Mouse (Mus musculus) heart, adult 11 months (tissue): Measurements from ENCODE around the gene Erich6.
A peak's percentile ranks its signal among the peaks of the same experiment; 100 is the strongest.
"Not testable (repeated sequence)": the region's sequence is repeated elsewhere in the genome, so short reads cannot be mapped to it uniquely, and the experiment has no call there.

Source experiments
- DNase-seq: peaks from one replicate; pipeline ENCODE4 v3.0.0; 2022

Erich6 gene

DNA sequence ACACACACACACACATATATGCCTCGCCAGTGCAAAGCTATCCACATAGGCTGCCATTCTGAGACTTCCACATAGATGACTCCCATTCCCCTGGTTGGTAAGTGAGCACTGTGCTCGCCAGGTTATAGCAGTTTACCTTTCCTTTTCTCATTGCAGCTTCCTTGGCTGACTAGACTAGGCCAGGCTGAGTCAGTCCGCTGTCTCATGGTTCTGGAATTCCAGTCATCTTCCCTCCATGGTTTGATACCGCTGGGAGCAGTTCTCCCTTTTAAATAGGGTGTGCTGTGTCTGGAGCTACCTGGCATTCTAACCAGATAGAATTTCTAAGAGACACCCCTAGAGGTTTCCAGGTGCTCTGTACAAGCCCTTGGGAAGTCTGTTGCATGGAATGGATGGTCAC, 9.2 kb upstream of the Erich6 start:
- no peak for DNase-seq

- DNase-seq, result no peak
Observed at GRCm38 (mm10) chr3:58631693-58632092, 5.3 kb downstream of the Erich6 start.

DNA sequence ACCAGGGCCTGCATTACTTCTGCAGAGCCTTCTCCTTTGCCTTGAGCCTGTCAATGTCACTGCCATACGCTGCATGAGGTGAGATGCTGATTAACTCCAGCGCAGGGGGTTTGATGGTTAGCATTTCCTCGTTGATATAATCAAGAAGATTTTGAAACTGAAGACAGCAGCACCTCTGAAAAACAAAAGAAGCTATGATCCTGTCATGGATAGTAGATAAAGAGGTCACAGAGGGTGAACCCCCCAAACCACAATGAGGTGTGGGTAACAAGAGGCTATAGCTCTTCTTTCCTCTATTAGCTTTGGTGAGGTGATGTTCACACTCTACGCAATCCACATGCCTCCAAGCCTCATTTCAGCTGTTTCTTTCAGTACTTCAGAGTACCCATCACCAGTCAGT, 12.0 kb downstream of the Erich6 start:
- DNase-seq, result no peak

DNA sequence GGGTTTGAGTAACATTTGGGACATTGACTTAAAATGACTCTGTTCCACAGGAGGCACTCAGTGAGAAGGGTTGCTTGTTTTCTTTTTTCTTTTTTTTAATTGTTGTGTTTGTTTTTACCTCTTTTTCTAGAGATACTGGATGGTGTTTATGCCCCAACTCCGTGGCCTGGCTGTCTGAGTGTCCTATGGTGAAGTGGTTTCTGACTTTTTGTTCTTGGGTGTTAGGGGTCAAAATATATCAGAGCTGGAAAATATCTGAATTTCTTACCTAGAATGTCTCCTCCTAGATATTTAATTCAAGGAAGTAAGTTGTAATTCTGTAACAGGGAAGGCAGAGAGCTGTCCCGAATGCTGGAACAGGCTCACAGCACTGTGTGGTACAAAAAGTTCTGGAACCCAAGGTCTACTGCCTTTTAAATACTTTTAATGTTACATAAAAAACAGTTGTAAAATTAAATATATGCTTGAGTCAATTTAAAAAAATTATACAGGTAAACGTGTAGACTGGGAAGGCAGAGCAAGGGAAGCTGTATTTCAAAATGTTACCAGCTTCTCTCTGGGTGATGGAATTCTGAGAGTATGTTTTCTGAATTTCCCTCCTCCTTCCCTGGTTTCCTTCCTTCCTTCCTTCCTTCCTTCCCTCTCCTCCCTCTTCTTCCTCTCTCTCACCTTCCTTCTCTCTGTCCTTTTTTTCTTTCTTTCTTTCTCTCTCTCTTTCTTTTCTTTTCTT, 14.2 kb downstream of the Erich6 start:
- no peak for DNase-seq

- no peak for DNase-seq
Observed at GRCm38 (mm10) chr3:58621066-58621465, 15.9 kb downstream of the Erich6 start.

DNA sequence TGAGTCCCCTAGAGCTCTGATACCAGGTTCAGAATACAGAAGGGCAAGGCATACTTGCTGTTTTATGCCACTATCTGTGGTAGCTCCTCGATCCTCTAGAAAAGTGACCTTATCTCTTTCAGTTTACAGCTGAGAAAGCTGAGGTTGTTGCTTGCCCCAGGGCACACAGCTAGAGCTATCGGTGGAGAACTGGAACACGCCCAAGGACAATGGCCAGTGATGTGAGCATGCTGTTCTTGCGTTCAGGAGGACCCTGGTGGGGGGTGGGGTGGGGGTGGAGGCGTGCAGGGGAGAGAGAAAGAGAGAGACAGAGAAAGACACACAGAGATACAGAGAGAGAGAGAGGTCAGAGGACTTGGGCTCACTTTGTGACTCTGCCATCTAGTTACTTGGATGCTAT, 27.0 kb downstream of the Erich6 start:
- no peak for DNase-seq

- DNase-seq, result no peak
Observed at GRCm38 (mm10) chr3:58608506-58608905, 28.5 kb downstream of the Erich6 start.

- no peak for DNase-seq
Observed at GRCm38 (mm10) chr3:58593623-58594022, 43.4 kb downstream of the Erich6 start.

- DNase-seq, result not testable (repeated sequence)
Observed at GRCm38 (mm10) chr3:58592666-58593065, 44.3 kb downstream of the Erich6 start.

- DNase-seq, result not testable (repeated sequence)
Observed at GRCm38 (mm10) chr3:58590544-58590943, 46.5 kb downstream of the Erich6 start.

- no peak for DNase-seq
Observed at GRCm38 (mm10) chr3:58582788-58583426, 54.1 kb downstream of the Erich6 start.

DNA sequence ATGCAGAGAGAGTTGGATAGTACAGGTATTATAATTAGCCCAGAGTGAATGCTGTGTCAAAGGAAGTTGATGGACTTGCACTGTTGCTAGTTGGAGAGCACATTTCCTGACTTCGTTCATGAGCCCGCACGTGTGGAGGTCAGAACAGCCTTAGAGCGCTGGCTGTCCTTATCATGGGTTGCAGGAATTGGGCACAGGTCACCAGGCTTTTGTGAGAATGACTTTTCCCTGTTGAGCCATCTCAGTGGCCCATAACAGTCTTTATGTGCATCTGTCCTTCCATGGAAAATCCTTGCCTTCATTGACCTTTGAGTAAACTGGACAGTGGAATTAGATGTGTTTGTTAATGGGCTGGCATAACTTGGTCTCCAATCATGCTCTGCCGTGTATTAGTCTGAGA, 54.7 kb downstream of the Erich6 start:
- DNase-seq, result no peak

GRCm38 (mm10) chr3:58581530-58581929, 55.5 kb downstream of the Erich6 start:
- no peak for DNase-seq

- DNase-seq, result no peak
Observed at GRCm38 (mm10) chr3:58577506-58578050, 59.4 kb downstream of the Erich6 start.

- no peak for DNase-seq
Observed at GRCm38 (mm10) chr3:58577067-58577503, 59.9 kb downstream of the Erich6 start.

DNA sequence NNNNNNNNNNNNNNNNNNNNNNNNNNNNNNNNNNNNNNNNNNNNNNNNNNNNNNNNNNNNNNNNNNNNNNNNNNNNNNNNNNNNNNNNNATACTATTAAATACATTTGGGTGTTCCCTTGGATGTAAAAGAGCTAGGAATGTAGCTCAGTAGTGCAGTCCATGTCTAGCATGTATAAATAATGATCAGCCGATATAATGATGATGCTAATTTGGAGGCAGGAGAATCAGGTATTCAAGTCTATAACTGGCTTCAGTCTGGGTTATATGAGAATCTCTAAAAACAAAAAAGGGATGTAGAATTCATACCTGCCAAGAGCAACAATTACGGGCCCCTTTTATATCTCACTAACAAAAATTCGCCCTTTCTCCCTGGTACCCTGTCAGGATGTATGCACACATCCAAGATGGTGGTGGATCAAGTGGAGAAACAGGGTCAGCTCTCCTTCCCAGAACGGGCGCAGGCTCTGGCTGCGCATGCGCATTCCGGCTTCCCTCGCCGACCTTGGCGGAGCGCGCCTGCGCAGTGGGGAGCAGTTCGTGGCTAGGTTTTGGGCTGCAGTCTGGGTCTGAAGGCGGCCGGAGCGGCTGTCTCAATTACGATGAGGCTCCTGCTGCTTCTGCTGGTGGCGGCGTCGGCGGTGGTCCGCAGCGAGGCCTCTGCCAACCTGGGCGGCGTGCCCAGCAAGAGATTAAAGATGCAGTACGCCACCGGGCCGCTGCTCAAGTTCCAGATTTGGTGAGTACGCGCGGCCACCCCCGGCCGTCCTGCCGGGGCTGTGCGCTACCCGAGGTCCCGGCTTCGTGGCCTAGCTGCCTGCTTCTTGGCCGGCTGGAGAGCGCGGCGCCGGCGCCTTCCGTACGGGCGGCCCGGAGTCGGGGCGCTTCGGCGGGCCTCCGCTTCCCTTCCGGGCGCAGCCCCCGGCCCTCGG, 60.6 kb downstream of the Erich6 start, which contains the start of gene Selenot:
Gene Selenot (plus strand): TSS at position 500 of the 930 bp plus-strand sequence.
- DNase-seq, result peak; percentile 100

DNA sequence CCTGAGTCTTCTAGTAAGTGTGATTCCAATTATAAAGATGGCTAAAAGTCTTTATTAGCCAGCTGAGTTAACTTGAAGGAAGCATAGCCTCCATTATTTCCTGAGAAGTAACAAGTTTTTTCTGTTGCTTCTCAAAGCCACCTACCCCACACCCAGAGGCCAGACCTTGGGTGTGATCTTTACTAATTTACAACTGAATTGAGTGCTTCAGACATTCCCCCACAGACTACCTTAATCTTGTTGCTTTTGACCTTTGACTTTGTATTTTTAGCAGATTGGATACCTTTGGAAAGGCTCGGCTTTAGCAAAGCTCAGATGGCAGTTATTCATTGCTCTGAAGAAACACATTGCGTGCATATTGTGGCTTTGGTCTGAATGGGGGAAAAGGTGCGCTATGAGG, 66.2 kb downstream of the Erich6 start:
- DNase-seq, result no peak
